Mouse (Mus musculus): ENCODE data around the gene D6Ertd527e.

The D6Ertd527e gene

GRCm38 (mm10) chr6:87150471-87150870 is 45.9 kb downstream of the D6Ertd527e start:
- intact Hi-C loops (cut with DNase I): no loop called here

DNA sequence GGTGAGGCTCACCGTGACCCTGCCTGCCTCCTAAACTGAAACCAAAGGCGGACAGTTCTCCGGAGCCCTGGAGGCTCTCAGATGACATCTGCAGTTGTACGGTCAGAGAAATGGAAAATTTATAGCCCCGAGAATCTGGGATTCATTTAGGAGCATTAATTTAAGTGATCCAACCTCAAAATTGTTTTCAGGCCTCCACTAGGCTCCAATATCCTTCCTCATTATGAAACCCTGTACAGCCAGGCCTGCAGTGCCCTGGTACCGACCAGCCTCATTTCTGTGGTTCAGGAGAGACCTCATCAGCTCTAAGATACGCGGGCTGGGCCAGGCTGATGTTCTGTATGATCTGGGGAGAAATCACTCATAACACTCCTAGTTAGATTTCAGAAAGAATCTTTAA is 46.9 kb downstream of the D6Ertd527e start:
- intact Hi-C loops (cut with DNase I): no loop called here

DNA sequence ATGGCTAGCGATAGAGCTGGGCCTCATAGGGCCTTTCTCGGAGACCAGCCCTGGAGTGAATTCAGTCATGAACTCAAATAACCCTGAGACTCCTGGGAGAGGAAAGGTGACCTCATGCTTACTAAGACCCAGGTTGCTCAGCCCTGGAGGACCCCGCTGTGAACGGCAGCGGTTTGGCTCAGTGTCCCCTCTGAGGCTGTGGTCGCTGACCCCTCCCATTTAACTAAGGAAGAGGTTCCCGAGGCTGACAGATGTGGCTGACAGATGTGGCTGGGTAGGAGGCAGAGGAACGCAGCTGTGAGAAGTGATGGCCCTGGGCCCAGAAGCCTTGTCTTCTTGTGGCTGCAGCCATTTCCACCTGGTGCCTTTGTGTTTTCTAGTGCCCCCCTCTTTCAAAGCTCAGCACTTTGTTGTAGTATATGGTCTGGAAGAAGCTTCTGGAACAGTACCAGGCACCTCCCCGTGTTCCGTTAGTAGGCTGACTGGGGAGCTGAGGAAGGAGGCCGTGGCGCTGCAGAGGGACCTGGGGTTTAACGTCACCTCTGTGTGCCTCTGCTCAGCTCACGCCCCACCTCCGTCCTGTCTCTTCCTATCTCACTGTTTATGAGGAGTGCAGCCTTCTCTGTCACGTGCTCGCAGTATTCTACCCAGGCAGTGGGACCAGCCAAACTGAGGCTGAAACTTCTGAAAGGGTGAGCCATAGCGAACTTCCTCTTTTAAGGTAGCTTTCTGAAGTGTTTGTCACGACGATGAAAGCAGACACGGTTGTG is 48.1 kb downstream of the D6Ertd527e start:
- intact Hi-C loops (cut with DNase I): no loop called here

DNA sequence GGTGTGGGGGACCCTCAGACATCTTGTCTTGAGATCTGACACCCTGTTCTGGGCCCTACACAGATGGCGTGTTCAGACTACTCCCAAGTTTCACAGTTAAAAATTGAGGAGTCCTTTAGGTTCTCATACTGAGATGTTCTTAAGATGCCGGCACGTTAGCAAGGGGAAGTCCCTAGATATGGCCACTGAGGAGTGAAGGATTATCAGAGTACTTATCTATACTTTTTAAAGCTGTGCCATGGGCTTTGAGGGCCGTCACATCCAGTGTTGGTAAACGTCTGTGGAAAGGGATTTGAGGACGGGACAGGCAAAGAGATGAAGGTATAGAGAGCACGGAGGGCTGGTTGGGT is 48.7 kb downstream of the D6Ertd527e start:
- intact Hi-C loops (cut with DNase I): no loop called here

GRCm38 (mm10) chr6:87153836-87154235 is 49.3 kb downstream of the D6Ertd527e start:
- intact Hi-C loops (cut with DNase I): no loop called here

- intact Hi-C loops (cut with DNase I): no loop called here
These were observed 53.6 kb downstream of the D6Ertd527e start for GRCm38 (mm10) chr6:87158062-87158623.

DNA sequence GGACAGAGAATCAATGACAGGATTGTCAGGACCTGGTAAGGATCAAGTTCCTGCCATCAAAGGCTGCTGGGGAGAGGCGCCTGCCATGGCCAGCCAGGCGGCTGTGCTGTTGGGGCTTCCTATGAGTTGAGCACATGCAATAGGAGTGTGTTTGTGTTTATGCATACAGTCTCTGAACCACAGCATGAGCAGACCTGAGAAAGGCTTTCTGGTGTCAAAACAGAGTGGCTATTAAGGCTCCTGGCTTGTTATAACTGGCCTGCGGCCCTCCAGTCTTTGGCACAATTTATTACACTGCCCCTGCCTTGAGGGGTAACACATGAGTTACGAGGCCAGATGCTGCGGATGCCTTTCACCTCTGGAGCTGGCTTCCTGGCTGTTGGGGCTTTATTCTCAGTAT is 55.6 kb downstream of the D6Ertd527e start:
- intact Hi-C loops (cut with DNase I): no loop called here

DNA sequence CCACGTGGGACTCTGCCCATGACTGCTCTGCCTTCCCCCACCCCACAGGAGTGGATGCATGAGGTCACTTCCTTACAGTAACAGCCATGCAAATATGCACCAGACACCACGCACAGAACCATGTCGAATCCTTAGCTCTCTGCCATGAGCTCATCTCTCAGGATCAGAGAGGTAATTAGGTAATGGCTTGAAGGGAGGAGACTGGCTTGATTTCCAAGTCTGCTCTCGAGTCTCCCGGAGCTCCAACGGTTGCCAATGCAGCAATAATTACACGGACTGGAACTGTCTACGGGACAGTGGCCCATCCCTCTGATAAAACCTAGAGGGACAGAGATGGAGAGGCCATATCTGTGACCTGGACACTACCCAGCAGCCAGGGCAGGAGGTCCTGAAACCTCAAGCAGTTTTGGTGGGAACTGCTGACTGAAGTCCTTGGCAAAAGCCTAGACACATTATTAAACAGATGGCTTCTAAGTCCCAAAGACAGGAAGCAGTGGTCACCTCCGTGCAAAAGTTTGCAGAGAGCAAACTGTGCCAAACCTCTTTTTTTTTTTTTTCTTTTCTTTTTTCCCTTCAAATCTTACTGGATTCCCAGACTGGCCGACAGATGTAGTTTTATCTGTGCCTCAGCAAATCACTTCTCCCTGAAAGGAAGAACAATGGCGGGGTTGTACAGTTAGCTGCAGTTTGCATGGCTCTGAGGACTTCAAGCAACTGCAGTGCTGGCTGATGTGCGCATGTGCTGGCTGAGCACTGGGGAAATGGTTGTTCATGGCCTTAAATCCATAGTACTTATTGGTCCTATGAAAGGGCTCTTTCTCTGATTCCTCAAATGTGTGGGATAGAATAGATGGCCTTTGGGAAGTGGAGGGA is 57.1 kb downstream of the D6Ertd527e start:
- intact Hi-C loops (cut with DNase I): no loop called here
